Mouse (Mus musculus) gastrocnemius, postnatal 36 days (tissue): ENCODE data around the gene Smc1b. TPM values are rescaled to one million over a fixed set of nuclear protein-coding genes. Genes with fewer than 3 reads are reported as not detected.
A peak's percentile ranks its signal among the peaks of the same experiment; 100 is the strongest.
"Not testable (repeated sequence)": the region's sequence is repeated elsewhere in the genome, so short reads cannot be mapped to it uniquely, and the experiment has no call there.

ENCODE experiments used
- DNase-seq, 2 experiments: peaks; one replicate each; pipeline ENCODE4 v3.0.0; 2022
- intact Hi-C: fragments of 180-260 bp; cut with DNase I; formaldehyde crosslinking; loops from one replicate; pipeline ENCODE4 v1.15.1; 2025
- total RNA-seq, 2 experiments: library from RNA; stranded (reverse); gene quantifications; 2 replicates each; pipeline ENCODE4 v1.2.3; 2021

Smc1b gene
- total RNA-seq, 2 experiments from 2014 or later = not detected

- intact Hi-C loops = loop anchor here (10.0 kb wide), 1 partner anchor 442 kb away; the partner anchor contains the start of gene Wnt7b
- no peak for DNase-seq
Observed at GRCm38 (mm10) chr15:85142441-85142840, 10.7 kb upstream of the Smc1b start.

- intact Hi-C loops = loop anchor here (10.0 kb wide), 1 partner anchor 444 kb away; the partner anchor contains the start of gene Wnt7b
- DNase-seq = no peak
Observed at GRCm38 (mm10) chr15:85141290-85141689, 9.5 kb upstream of the Smc1b start.

- intact Hi-C loops = no loop called here
- no peak for DNase-seq
Observed at GRCm38 (mm10) chr15:85135143-85135542, 3.4 kb upstream of the Smc1b start.

GRCm38 (mm10) chr15:85132193-85132520, 393 bp upstream of the Smc1b start:
- intact Hi-C loops = no loop called here
- peak in 1 of 2 experiments; percentile 20 for DNase-seq

GRCm38 (mm10) chr15:85085641-85086040, 46.1 kb downstream of the Smc1b start:
- intact Hi-C loops = no loop called here

GRCm38 (mm10) chr15:85072651-85073050, 59.1 kb downstream of the Smc1b start:
- DNase-seq = no peak
- intact Hi-C loops = no loop called here

More at GRCm38 (mm10) chr15:85085641-85086040, 46.1 kb downstream of the Smc1b start:
- no peak for DNase-seq

- intact Hi-C loops = no loop called here
- no peak for DNase-seq
Observed at GRCm38 (mm10) chr15:85070561-85070960, 61.2 kb downstream of the Smc1b start.

GRCm38 (mm10) chr15:85063421-85063820, 68.3 kb downstream of the Smc1b start:
- intact Hi-C loops = no loop called here
- DNase-seq = no peak

- intact Hi-C loops = no loop called here
- DNase-seq = no peak
Observed at GRCm38 (mm10) chr15:85055186-85055585, 76.6 kb downstream of the Smc1b start.

GRCm38 (mm10) chr15:85054098-85054497, 77.7 kb downstream of the Smc1b start:
- DNase-seq = no peak
- intact Hi-C loops = no loop called here

GRCm38 (mm10) chr15:85049758-85050157, 82.0 kb downstream of the Smc1b start:
- DNase-seq = no peak
- intact Hi-C loops = no loop called here

GRCm38 (mm10) chr15:85047865-85048264, 83.9 kb downstream of the Smc1b start:
- DNase-seq = no peak
- intact Hi-C loops = no loop called here

GRCm38 (mm10) chr15:85046230-85046950, 85.4 kb downstream of the Smc1b start:
- intact Hi-C loops = no loop called here
- DNase-seq = no peak

- DNase-seq = no peak
- intact Hi-C loops = no loop called here
Observed at GRCm38 (mm10) chr15:85043761-85044160, 88.0 kb downstream of the Smc1b start.

- no peak for DNase-seq
- intact Hi-C loops = no loop called here
Observed at GRCm38 (mm10) chr15:85043116-85043515, 88.6 kb downstream of the Smc1b start.

- intact Hi-C loops = no loop called here
- peak in 1 of 2 experiments; percentile 48 for DNase-seq
Observed at GRCm38 (mm10) chr15:85042361-85042954, 89.3 kb downstream of the Smc1b start.

GRCm38 (mm10) chr15:85041546-85042225, 90.1 kb downstream of the Smc1b start:
- intact Hi-C loops = no loop called here
- DNase-seq = no peak

- intact Hi-C loops = no loop called here
Observed at GRCm38 (mm10) chr15:85037343-85037690, 94.4 kb downstream of the Smc1b start.

GRCm38 (mm10) chr15:85036566-85037342, 95.0 kb downstream of the Smc1b start:
- intact Hi-C loops = no loop called here
- peak; percentile 97 to 100 for DNase-seq

More at GRCm38 (mm10) chr15:85037343-85037690, 94.4 kb downstream of the Smc1b start:
- no peak for DNase-seq

GRCm38 (mm10) chr15:85033916-85034315, 97.8 kb downstream of the Smc1b start:
- intact Hi-C loops, DNase-seq: not testable (repeated sequence)

GRCm38 (mm10) chr15:85031866-85032265, 99.9 kb downstream of the Smc1b start:
- no peak for DNase-seq

More at GRCm38 (mm10) chr15:85031866-85032265, 99.9 kb downstream of the Smc1b start:
- intact Hi-C loops = no loop called here
